Mouse (Mus musculus): ENCODE measurements around the gene Ccdc57. TPM values are rescaled to one million over a fixed set of nuclear protein-coding genes. Genes with fewer than 3 reads are reported as not detected.

Ccdc57 gene
- polyA plus RNA-seq, 1 experiment from 2014 or later: 4.8 TPM

DNA sequence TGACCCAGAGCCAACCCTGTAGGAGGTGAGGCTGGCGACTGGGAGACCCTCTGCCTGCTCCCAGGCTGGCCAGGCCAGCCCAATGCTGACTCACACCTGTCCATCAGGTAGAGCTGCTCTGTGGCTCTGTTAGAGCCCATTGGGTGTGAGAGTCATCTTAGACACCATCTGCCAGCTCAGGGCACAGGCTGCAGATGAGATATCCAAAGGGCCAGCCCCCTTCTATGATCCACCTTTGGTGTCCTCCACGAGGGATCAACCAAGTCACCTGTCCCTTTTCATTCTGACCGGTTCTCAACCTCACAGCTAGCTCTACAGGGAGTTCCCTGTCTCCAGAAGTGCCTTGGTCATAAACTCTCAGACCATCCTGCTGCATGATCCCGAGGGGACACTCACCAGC is 110.4 kb downstream of the Ccdc57 start:
- H3K4me1 ChIP-seq (ENCODE audit: control insufficient read depth in 2 of 2, insufficient read depth in 2 of 2, low read length in 2 of 2): peaks cover 29 to 34% of the 10 kb centered on the region in 2 experiments
- peak overlapping the region; percentile 87 for H3K9ac ChIP-seq (ENCODE audit: low read length)
- peak overlapping the region; percentile 68 to 81 for H3K4me3 ChIP-seq (ENCODE audit: control insufficient read depth in 1 of 2, insufficient read depth in 1 of 2, low read depth in 1 of 2, low read length in 2 of 2)
- H3K9me3 ChIP-seq (ENCODE audit: control insufficient read depth, low read length): no peaks in the 10 kb centered on the region
- no peak overlapping the region for H3K27ac ChIP-seq (replicated peaks in 1 of 2; ENCODE audit: control insufficient read depth in 1 of 2, insufficient read depth in 1 of 2, low read depth in 2 of 2, low read length in 2 of 2)
- no peak for ATAC-seq (ENCODE audit: insufficient number of reproducible peaks, insufficient read depth, low FRiP score, low read depth)
- H3K4me2 ChIP-seq (ENCODE audit: low read length): peak overlapping the region; percentile 87
- WGBS: 58% methylated on average over 4 of the region's 4 CpGs
- H3K36me3 ChIP-seq (ENCODE audit: control insufficient read depth, insufficient read depth, low read length): peaks cover 47% of the 10 kb centered on the region
- no peaks in the 10 kb centered on the region for H3K27me3 ChIP-seq (ENCODE audit: control insufficient read depth, insufficient read depth, low read length)

DNA sequence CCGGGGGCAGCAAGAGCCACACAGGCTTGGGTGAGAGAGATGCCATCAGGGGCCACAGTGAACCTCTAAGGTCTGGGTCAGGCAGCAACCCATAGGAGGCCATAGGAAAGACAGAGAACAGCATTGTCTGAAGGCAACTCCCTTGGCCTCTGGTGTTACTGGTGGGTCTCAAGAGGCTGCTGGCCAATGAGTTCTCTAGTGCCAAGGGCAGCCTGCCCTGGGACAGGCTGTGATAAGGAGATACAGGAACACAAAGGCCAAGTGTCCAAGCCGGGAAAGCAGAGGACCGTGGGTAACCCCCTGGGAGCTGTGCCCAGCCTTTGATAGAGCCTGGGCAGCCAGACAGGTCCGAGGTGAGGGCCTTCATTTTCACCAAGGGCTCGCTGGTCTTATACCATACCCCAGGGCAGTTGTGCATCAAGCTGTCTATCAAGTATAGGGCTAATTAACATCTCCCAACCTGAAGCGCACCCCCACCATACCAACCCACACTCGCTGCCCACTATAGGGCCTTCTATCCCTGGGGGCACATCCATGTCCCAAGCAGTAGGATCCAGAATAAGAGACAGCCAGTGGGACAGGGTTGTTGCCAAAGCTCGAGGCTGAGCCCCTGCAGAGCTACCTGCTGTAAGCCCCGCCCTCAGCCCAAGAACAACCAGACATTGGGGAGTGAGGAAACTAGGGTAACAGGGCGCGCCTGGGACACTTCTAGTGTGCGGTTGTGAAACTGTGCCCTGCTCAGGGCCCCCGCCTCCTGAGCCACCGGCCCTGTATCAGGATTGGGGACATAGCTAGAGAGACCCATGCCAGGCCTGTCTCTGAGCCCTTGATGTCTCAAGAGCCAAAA is 111.4 kb downstream of the Ccdc57 start:
- H3K4me1 ChIP-seq (ENCODE audit: control insufficient read depth in 2 of 2, insufficient read depth in 2 of 2, low read length in 2 of 2): peaks cover 29 to 34% of the 10 kb centered on the region in 2 experiments
- H3K9me3 ChIP-seq (ENCODE audit: control insufficient read depth, low read length): no peaks in the 10 kb centered on the region
- no peaks in the 10 kb centered on the region for H3K27me3 ChIP-seq (ENCODE audit: control insufficient read depth, insufficient read depth, low read length)
- H3K27ac ChIP-seq (replicated peaks in 1 of 2; ENCODE audit: control insufficient read depth in 1 of 2, insufficient read depth in 1 of 2, low read depth in 2 of 2, low read length in 2 of 2): no peak overlapping the region
- WGBS: 72% methylated on average over 14 of the region's 14 CpGs
- H3K36me3 ChIP-seq (ENCODE audit: control insufficient read depth, insufficient read depth, low read length): peaks cover 57% of the 10 kb centered on the region
- no peak for ATAC-seq (ENCODE audit: insufficient number of reproducible peaks, insufficient read depth, low FRiP score, low read depth)
- H3K4me3 ChIP-seq (ENCODE audit: control insufficient read depth in 1 of 2, insufficient read depth in 1 of 2, low read depth in 1 of 2, low read length in 2 of 2): no peak overlapping the region
- H3K4me2 ChIP-seq (ENCODE audit: low read length): peak overlapping the region; percentile 87; the same call in 1 of the 2 replicates
- H3K9ac ChIP-seq (ENCODE audit: low read length): no peak overlapping the region

DNA sequence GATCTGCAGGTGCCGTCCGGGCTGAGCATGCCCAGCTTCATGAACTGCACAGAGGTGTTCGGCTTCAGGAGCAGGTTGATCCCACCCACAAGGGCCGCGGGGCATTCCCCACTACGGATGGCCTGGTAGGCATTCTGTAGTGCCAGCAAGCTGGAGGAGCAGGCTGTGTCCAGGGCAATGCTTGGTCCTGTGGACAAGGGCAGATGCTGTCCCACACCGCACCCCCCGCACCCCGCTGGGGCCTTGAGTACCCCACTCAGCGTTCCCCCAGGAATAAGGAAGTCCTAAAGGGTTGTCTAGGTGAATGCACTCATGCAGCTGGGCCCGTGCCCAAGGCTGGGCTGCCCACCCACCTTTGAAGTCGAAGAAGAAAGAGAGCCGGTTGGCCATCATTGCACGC is 112.1 kb downstream of the Ccdc57 start:
- Histone ChIP-seq H3K9ac (ENCODE audit: low read length) (no peak overlapping the region), H3K4me1 (ENCODE audit: control insufficient read depth in 2 of 2, insufficient read depth in 2 of 2, low read length in 2 of 2) (peaks cover 28 to 31% of the 10 kb centered on the region in 2 experiments), H3K9me3 (ENCODE audit: control insufficient read depth, low read length) (no peaks in the 10 kb centered on the region), H3K4me2 (ENCODE audit: low read length) (no peak overlapping the region), H3K36me3 (ENCODE audit: control insufficient read depth, insufficient read depth, low read length) (peaks cover 65% of the 10 kb centered on the region), H3K27me3 (ENCODE audit: control insufficient read depth, insufficient read depth, low read length) (no peaks in the 10 kb centered on the region), H3K4me3 (ENCODE audit: control insufficient read depth in 1 of 2, insufficient read depth in 1 of 2, low read depth in 1 of 2, low read length in 2 of 2) (no peak overlapping the region), H3K27ac (replicated peaks in 1 of 2; ENCODE audit: control insufficient read depth in 1 of 2, insufficient read depth in 1 of 2, low read depth in 2 of 2, low read length in 2 of 2) (no peak overlapping the region)
- no peak for ATAC-seq (ENCODE audit: insufficient number of reproducible peaks, insufficient read depth, low FRiP score, low read depth)
- 93% methylated on average over 14 of the region's 14 CpGs for WGBS

DNA sequence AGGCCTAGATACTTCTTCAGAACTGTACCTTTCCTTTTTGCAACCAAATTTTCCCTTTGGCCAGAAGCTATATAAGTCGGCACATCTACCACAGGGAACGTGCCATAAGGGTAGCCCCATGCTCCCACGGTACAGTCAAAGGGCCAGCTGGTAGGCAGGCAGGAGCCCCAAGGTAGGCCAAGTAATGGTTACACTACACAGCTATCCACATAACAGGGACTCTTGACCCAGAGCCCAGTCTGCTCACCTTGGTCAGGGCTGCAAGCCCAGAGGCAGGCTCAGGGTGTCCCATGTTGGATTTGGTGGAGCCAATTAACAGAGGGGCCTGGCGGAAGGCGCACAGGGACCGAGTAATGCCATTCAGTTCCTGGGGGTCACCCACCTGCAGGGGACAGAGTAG is 113.1 kb downstream of the Ccdc57 start:
- Histone ChIP-seq H3K9ac (ENCODE audit: low read length) (no peak overlapping the region), H3K4me3 (ENCODE audit: control insufficient read depth in 1 of 2, insufficient read depth in 1 of 2, low read depth in 1 of 2, low read length in 2 of 2) (no peak overlapping the region), H3K36me3 (ENCODE audit: control insufficient read depth, insufficient read depth, low read length) (peaks cover 75% of the 10 kb centered on the region), H3K27ac (replicated peaks in 1 of 2; ENCODE audit: control insufficient read depth in 1 of 2, insufficient read depth in 1 of 2, low read depth in 2 of 2, low read length in 2 of 2) (no peak overlapping the region), H3K4me1 (ENCODE audit: control insufficient read depth in 2 of 2, insufficient read depth in 2 of 2, low read length in 2 of 2) (peaks cover 21 to 24% of the 10 kb centered on the region in 2 experiments), H3K9me3 (ENCODE audit: control insufficient read depth, low read length) (no peaks in the 10 kb centered on the region), H3K27me3 (ENCODE audit: control insufficient read depth, insufficient read depth, low read length) (no peaks in the 10 kb centered on the region), H3K4me2 (ENCODE audit: low read length) (no peak overlapping the region)
- WGBS: 97% methylated on average over 6 of the region's 6 CpGs
- no peak for ATAC-seq (ENCODE audit: insufficient number of reproducible peaks, insufficient read depth, low FRiP score, low read depth)

GRCm38 (mm10) chr11:120818251-120818650 is 114.4 kb downstream of the Ccdc57 start:
- Histone ChIP-seq H3K9me3 (ENCODE audit: control insufficient read depth, low read length) (no peaks in the 10 kb centered on the region), H3K4me1 (ENCODE audit: control insufficient read depth in 2 of 2, insufficient read depth in 2 of 2, low read length in 2 of 2) (peaks cover 21 to 24% of the 10 kb centered on the region in 2 experiments), H3K4me3 (ENCODE audit: control insufficient read depth in 1 of 2, insufficient read depth in 1 of 2, low read depth in 1 of 2, low read length in 2 of 2) (no peak overlapping the region), H3K27ac (replicated peaks in 1 of 2; ENCODE audit: control insufficient read depth in 1 of 2, insufficient read depth in 1 of 2, low read depth in 2 of 2, low read length in 2 of 2) (no peak overlapping the region), H3K9ac (ENCODE audit: low read length) (no peak overlapping the region), H3K4me2 (ENCODE audit: low read length) (no peak overlapping the region), H3K36me3 (ENCODE audit: control insufficient read depth, insufficient read depth, low read length) (peaks cover 88% of the 10 kb centered on the region), H3K27me3 (ENCODE audit: control insufficient read depth, insufficient read depth, low read length) (no peaks in the 10 kb centered on the region)
- ATAC-seq (ENCODE audit: insufficient number of reproducible peaks, insufficient read depth, low FRiP score, low read depth): no peak
- WGBS: 95% methylated on average over 13 of the region's 13 CpGs

DNA sequence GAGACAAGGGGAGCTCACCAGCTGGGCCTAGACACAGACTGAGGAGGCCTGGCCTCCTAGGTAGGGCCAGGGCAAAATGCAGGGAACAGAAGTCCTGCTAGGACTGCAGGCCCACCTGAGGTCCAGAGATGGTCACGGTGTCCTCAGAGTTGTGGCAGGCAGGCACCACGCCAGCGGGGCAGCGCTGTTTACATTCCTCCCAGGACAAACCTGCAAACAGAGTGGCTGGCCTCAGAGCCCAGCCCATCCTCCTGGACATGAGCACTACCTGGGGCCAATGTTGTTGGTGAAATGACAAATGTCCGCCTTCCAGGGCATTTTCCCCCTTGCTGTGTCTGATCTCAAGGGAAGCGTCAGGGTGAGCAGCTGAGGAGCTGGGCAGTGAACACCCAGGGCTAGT is 115.3 kb downstream of the Ccdc57 start:
- Histone ChIP-seq H3K36me3 (ENCODE audit: control insufficient read depth, insufficient read depth, low read length) (peaks cover 97% of the 10 kb centered on the region), H3K9ac (ENCODE audit: low read length) (no peak overlapping the region), H3K27ac (replicated peaks in 1 of 2; ENCODE audit: control insufficient read depth in 1 of 2, insufficient read depth in 1 of 2, low read depth in 2 of 2, low read length in 2 of 2) (no peak overlapping the region), H3K27me3 (ENCODE audit: control insufficient read depth, insufficient read depth, low read length) (no peaks in the 10 kb centered on the region), H3K4me2 (ENCODE audit: low read length) (no peak overlapping the region), H3K9me3 (ENCODE audit: control insufficient read depth, low read length) (no peaks in the 10 kb centered on the region), H3K4me1 (ENCODE audit: control insufficient read depth in 2 of 2, insufficient read depth in 2 of 2, low read length in 2 of 2) (peaks cover 12 to 16% of the 10 kb centered on the region in 2 experiments), H3K4me3 (ENCODE audit: control insufficient read depth in 1 of 2, insufficient read depth in 1 of 2, low read depth in 1 of 2, low read length in 2 of 2) (no peak overlapping the region)
- WGBS: 89% methylated on average over 6 of the region's 6 CpGs
- ATAC-seq (ENCODE audit: insufficient number of reproducible peaks, insufficient read depth, low FRiP score, low read depth): no peak

- WGBS: 95% methylated on average over 16 of the region's 16 CpGs
- H3K4me1 ChIP-seq (ENCODE audit: control insufficient read depth in 2 of 2, insufficient read depth in 2 of 2, low read length in 2 of 2): no peaks in the 10 kb centered on the region
- H3K9me3 ChIP-seq (ENCODE audit: control insufficient read depth, low read length): no peaks in the 10 kb centered on the region
- H3K4me2 ChIP-seq (ENCODE audit: low read length): no peak overlapping the region
- no peak overlapping the region for H3K9ac ChIP-seq (ENCODE audit: low read length)
- no peak overlapping the region for H3K27ac ChIP-seq (replicated peaks in 1 of 2; ENCODE audit: control insufficient read depth in 1 of 2, insufficient read depth in 1 of 2, low read depth in 2 of 2, low read length in 2 of 2)
- H3K27me3 ChIP-seq (ENCODE audit: control insufficient read depth, insufficient read depth, low read length): no peaks in the 10 kb centered on the region
- peaks cover 100% of the 10 kb centered on the region for H3K36me3 ChIP-seq (ENCODE audit: control insufficient read depth, insufficient read depth, low read length)
- no peak overlapping the region for H3K4me3 ChIP-seq (ENCODE audit: control insufficient read depth in 1 of 2, insufficient read depth in 1 of 2, low read depth in 1 of 2, low read length in 2 of 2)
- no peak for ATAC-seq (ENCODE audit: insufficient number of reproducible peaks, insufficient read depth, low FRiP score, low read depth)
These were observed 120.6 kb downstream of the Ccdc57 start for GRCm38 (mm10) chr11:120812068-120812467.
